Mouse (Mus musculus) B cell, adult 62 days (primary cell): Measurements from ENCODE around the gene Usp46. TPM values are rescaled to one million over a fixed set of nuclear protein-coding genes. Genes with fewer than 3 reads are reported as not detected.

Source experiments
- total RNA-seq: library from RNA; stranded (reverse); gene quantifications from 4 replicates; pipeline ENCODE4 v1.2.4, GENCODE M21; 2023

Gene Usp46
- 7.4 to 12.5 TPM (median 8.5 TPM) in 4 replicates for total RNA-seq

GRCm38 (mm10) chr5:74067831-74068713 lies at the start of gene Usp46:
TSS of gene Usp46 (minus strand) at chr5:74068431.

Other genes starting within 250 kb of the Usp46 start
- 0.34 TPM in 1 of 4 replicates, not detected in the others for gene Rasl11b, start 126.9 kb upstream of the Usp46 start, total RNA-seq